Mouse (Mus musculus): ENCODE results near the gene Ncor2. TPM values are rescaled to one million over a fixed set of nuclear protein-coding genes. Genes with fewer than 3 reads are reported as not detected.
A peak's percentile ranks its signal among the peaks of the same experiment; 100 is the strongest.

Gene Ncor2
- total RNA-seq, 2 experiments from 2014 or later: 123 to 153 TPM

- no peak for DNase-seq
- TF ChIP-seq CTCF (IDR thresholded peaks at IDR 0.05): no peak
- Histone ChIP-seq H3K27ac (no peak overlapping the region), H3K4me3 (no peak overlapping the region)
- intact Hi-C loops (cut with DNase I): no loop called here
Measured at GRCm38 (mm10) chr5:125083674-125084073, 95.3 kb downstream of the Ncor2 start.

- peak; percentile 14; the same call in 1 of the 2 replicates for TF ChIP-seq CTCF (IDR thresholded peaks at IDR 0.05)
- intact Hi-C loops (cut with DNase I): no loop called here
- peak overlapping the region; percentile 85 for H3K27ac ChIP-seq
- peak; percentile 94 for DNase-seq
- H3K4me3 ChIP-seq: peak overlapping the region; percentile 52
Measured at GRCm38 (mm10) chr5:125081318-125082101, 97.5 kb downstream of the Ncor2 start.

- intact Hi-C loops (cut with DNase I): no loop called here
- DNase-seq: peak; percentile 73
- Histone ChIP-seq H3K4me3 (peak overlapping the region; percentile 52), H3K27ac (peak overlapping the region; percentile 85)
- no peak for TF ChIP-seq CTCF (IDR thresholded peaks at IDR 0.05)
Measured at GRCm38 (mm10) chr5:125080787-125081317, 98.2 kb downstream of the Ncor2 start.

- no peak for TF ChIP-seq CTCF (IDR thresholded peaks at IDR 0.05)
- peak overlapping the region; percentile 85 for H3K27ac ChIP-seq
- DNase-seq: no peak
- no peak overlapping the region for H3K4me3 ChIP-seq
- intact Hi-C loops (cut with DNase I): no loop called here
Measured at GRCm38 (mm10) chr5:125080352-125080751, 98.7 kb downstream of the Ncor2 start.

- DNase-seq: no peak
- peak; percentile 20; the same call in 1 of the 2 replicates for TF ChIP-seq CTCF (IDR thresholded peaks at IDR 0.05)
- Histone ChIP-seq H3K4me3 (no peak overlapping the region), H3K27ac (no peak overlapping the region)
- intact Hi-C loops (cut with DNase I): no loop called here
Measured at GRCm38 (mm10) chr5:125078220-125078619, 100.8 kb downstream of the Ncor2 start.

GRCm38 (mm10) chr5:125076183-125076582 lies 102.8 kb downstream of the Ncor2 start:
- no peak overlapping the region for H3K4me3 ChIP-seq
- DNase-seq: peak; percentile 34
- TF ChIP-seq CTCF (IDR thresholded peaks at IDR 0.05): no peak
- intact Hi-C loops (cut with DNase I): no loop called here
- peak overlapping the region; percentile 48 for H3K27ac ChIP-seq

GRCm38 (mm10) chr5:125074571-125075171 lies 104.3 kb downstream of the Ncor2 start:
- DNase-seq: peak; percentile 75
- intact Hi-C loops (cut with DNase I): no loop called here
- Histone ChIP-seq H3K27ac (peak overlapping the region; percentile 78), H3K4me3 (no peak overlapping the region)
- no peak for TF ChIP-seq CTCF (IDR thresholded peaks at IDR 0.05)

GRCm38 (mm10) chr5:125073896-125074295 lies 105.1 kb downstream of the Ncor2 start:
- peak; percentile 57 for DNase-seq
- no peak for TF ChIP-seq CTCF (IDR thresholded peaks at IDR 0.05)
- intact Hi-C loops (cut with DNase I): no loop called here
- Histone ChIP-seq H3K27ac (peak overlapping the region; percentile 78), H3K4me3 (no peak overlapping the region)

- intact Hi-C loops (cut with DNase I): no loop called here
- H3K27ac ChIP-seq: peak overlapping the region; percentile 78
- DNase-seq: peak; percentile 54
- TF ChIP-seq CTCF (IDR thresholded peaks at IDR 0.05): no peak
- H3K4me3 ChIP-seq: no peak overlapping the region
Measured at GRCm38 (mm10) chr5:125073335-125073734, 105.7 kb downstream of the Ncor2 start.

- TF ChIP-seq CTCF (IDR thresholded peaks at IDR 0.05): no peak
- intact Hi-C loops (cut with DNase I): no loop called here
Measured at GRCm38 (mm10) chr5:125072425-125072824, 106.6 kb downstream of the Ncor2 start.

GRCm38 (mm10) chr5:125071919-125072318 lies 107.1 kb downstream of the Ncor2 start:
- intact Hi-C loops (cut with DNase I): no loop called here
- peak; percentile 41 for DNase-seq
- H3K4me3 ChIP-seq: no peak overlapping the region
- no peak for TF ChIP-seq CTCF (IDR thresholded peaks at IDR 0.05)
- peak overlapping the region; percentile 51 for H3K27ac ChIP-seq

More at GRCm38 (mm10) chr5:125072425-125072824, 106.6 kb downstream of the Ncor2 start:
- Histone ChIP-seq H3K4me3 (no peak overlapping the region), H3K27ac (peak overlapping the region; percentile 51)
- no peak for DNase-seq

GRCm38 (mm10) chr5:125070399-125070798 lies 108.6 kb downstream of the Ncor2 start:
- intact Hi-C loops (cut with DNase I): no loop called here
- no peak overlapping the region for H3K4me3 ChIP-seq
- peak overlapping the region; percentile 41 for H3K27ac ChIP-seq
- no peak for TF ChIP-seq CTCF (IDR thresholded peaks at IDR 0.05)
- DNase-seq: no peak

GRCm38 (mm10) chr5:125069916-125070315 lies 109.1 kb downstream of the Ncor2 start:
- DNase-seq: no peak
- intact Hi-C loops (cut with DNase I): no loop called here
- no peak overlapping the region for H3K4me3 ChIP-seq
- no peak; the same call in 1 of the 2 replicates for TF ChIP-seq CTCF (IDR thresholded peaks at IDR 0.05)
- H3K27ac ChIP-seq: peak overlapping the region; percentile 41

Measured in gastrocnemius, adult 2 months (tissue).